Mouse (Mus musculus) limb, embryonic 14.5 days (tissue): Measurements from ENCODE around the gene 1700007K13Rik. TPM values are rescaled to one million over a fixed set of nuclear protein-coding genes. Genes with fewer than 3 reads are reported as not detected.

Source experiments
- ATAC-seq: fragments of 200-750 bp; cut with Nextera tagmentation; 2 replicates; pipeline ENCODE4 v1.8.0; 2017; ENCODE audit warnings: low read depth, moderate number of reproducible peaks, moderate TSS enrichment; ENCODE audit not compliant: low FRiP score
- DNase-seq: peaks from one replicate; pipeline ENCODE4 v3.0.0-alpha.2; 2015; ENCODE audit warnings: low spot score
- H3K27ac ChIP-seq: fragments of 300-500 bp; sonication (generic); replicated peaks from 2 replicates; pipeline ENCODE4 v1.5.1; 2014; ENCODE audit warnings: low read depth, mild to moderate bottlenecking, low read length, moderate library complexity, mixed read lengths
- H3K27me3 ChIP-seq: fragments of 300-500 bp; sonication (generic); 2 replicates; pipeline ENCODE4 v1.6.1; 2014; ENCODE audit warnings: low read length, mixed read lengths; ENCODE audit not compliant: control insufficient read depth, insufficient read depth
- H3K36me3 ChIP-seq: fragments of 300-500 bp; sonication (generic); 2 replicates; pipeline ENCODE4 v1.6.1; 2014; ENCODE audit warnings: mild to moderate bottlenecking, low read length, moderate library complexity, mixed read lengths; ENCODE audit not compliant: control insufficient read depth, insufficient read depth
- H3K4me1 ChIP-seq: fragments of 300-500 bp; sonication (generic); 2 replicates; pipeline ENCODE4 v1.6.1; 2014; ENCODE audit warnings: antibody characterized with exemption, low read length, mixed read lengths; ENCODE audit not compliant: control insufficient read depth, insufficient read depth
- H3K4me2 ChIP-seq: fragments of 300-500 bp; sonication (generic); replicated peaks from 2 replicates; pipeline ENCODE4 v1.6.1; 2014; ENCODE audit warnings: low read depth, mild to moderate bottlenecking, low read length, moderate library complexity; ENCODE audit not compliant: severe bottlenecking
- H3K4me3 ChIP-seq: fragments of 300-500 bp; sonication (generic); replicated peaks from 2 replicates; pipeline ENCODE4 v1.5.1; 2014; ENCODE audit warnings: low read length
- H3K9ac ChIP-seq: fragments of 300-500 bp; sonication (generic); 2 replicates; pipeline ENCODE4 v1.6.1; 2014; ENCODE audit warnings: mild to moderate bottlenecking, low read depth, low read length, moderate library complexity; ENCODE audit not compliant: severe bottlenecking
- H3K9me3 ChIP-seq: fragments of 300-500 bp; sonication (generic); 2 replicates; pipeline ENCODE4 v1.6.1; 2016; ENCODE audit warnings: low read length; ENCODE audit not compliant: control insufficient read depth
- POLR2A ChIP-seq: fragments of 200-500 bp; IDR thresholded peaks from 2 replicates; pipeline ENCODE4 v1.8.0; 2012; ENCODE audit warnings: inconsistent platforms, mild to moderate bottlenecking, moderate library complexity, borderline replicate concordance; ENCODE audit not compliant: insufficient read depth, insufficient read length; ENCODE audit errors: extremely low read depth
- WGBS: fragments of 180-500 bp; shearing (Covaris S2); extraction: QIAGEN DNeasy Blood & Tissue Kit; methylation state at CpG from one replicate; pipeline ENCODE4 v1.1.7; 2014; 5-methylcytosine and 5-hydroxymethylcytosine counted together
- polyA plus RNA-seq, 2 experiments: library from polyadenylated mRNA; depleted of rRNA in 1 of 2; stranded (reverse) in 1 of 2; unstranded in 1 of 2; fragments of >200 nt; fragmentation: Nextera tagmentation in 1 of 2; extraction: Ambion mirVana in 1 of 2; gene quantifications; 2 replicates each; pipeline versions ENCODE4 v1.2.1 to v1.2.3; 2012 to 2014

Gene 1700007K13Rik
- polyA plus RNA-seq, 2 experiments: 0.55 to 0.63 TPM

DNA sequence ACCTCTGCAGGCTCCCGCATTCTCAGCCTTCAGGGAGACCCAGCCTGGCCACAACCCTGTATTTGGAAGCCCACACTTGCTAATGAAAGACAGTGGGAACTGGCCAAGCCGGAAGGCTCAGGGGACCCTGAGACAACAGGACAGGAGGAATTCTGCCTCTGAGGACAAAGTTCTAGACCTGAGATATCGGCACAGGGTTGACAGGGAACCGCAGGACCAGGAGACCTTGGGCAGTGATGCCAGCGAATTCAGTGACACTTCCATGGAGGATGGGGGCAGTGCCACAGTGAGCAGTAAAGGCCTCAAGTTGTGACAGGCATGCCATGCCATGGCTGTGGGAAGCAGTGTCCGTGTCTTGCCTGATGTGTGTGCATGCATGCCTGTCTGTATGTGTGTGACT lies 12.6 kb downstream of the 1700007K13Rik start:
- Histone ChIP-seq H3K36me3 (peaks cover 42% of the 10 kb centered on the region), H3K9ac (no peak overlapping the region), H3K4me1 (no peaks in the 10 kb centered on the region), H3K27ac (no peak overlapping the region), H3K27me3 (no peaks in the 10 kb centered on the region), H3K9me3 (no peaks in the 10 kb centered on the region), H3K4me3 (no peak overlapping the region), H3K4me2 (no peak overlapping the region)
- no peak for ATAC-seq
- TF ChIP-seq POLR2A: no peak
- 90% methylated on average over 6 of the region's 6 CpGs for WGBS
- no peak for DNase-seq

DNA sequence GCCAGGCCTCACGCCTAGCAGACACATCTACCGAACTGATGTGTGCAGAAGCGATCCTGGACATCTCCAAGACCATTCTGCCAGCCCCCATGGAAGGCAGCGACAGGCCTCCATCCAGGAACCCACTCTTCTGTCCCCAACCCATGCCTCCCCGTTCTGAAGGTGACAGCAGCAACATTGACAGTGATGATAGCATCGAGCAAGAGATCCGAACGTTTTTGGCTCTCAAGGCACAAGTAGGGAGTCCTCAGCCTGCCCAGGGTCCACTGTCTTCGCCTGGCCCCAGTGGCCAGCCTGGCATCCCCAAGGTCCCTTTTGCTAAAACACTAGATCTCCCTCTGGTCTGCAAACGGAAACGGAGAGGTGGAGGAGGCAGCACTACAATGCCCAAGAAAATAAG lies 14.5 kb downstream of the 1700007K13Rik start:
- Histone ChIP-seq H3K9me3 (no peaks in the 10 kb centered on the region), H3K36me3 (peaks cover 42% of the 10 kb centered on the region), H3K4me3 (no peak overlapping the region), H3K27ac (no peak overlapping the region), H3K4me2 (no peak overlapping the region), H3K4me1 (peaks cover 4% of the 10 kb centered on the region; the same call in 1 of the 2 replicates), H3K27me3 (no peaks in the 10 kb centered on the region), H3K9ac (no peak overlapping the region)
- ATAC-seq: no peak
- DNase-seq: no peak
- no peak for TF ChIP-seq POLR2A
- 89% methylated on average over 11 of the region's 11 CpGs for WGBS

DNA sequence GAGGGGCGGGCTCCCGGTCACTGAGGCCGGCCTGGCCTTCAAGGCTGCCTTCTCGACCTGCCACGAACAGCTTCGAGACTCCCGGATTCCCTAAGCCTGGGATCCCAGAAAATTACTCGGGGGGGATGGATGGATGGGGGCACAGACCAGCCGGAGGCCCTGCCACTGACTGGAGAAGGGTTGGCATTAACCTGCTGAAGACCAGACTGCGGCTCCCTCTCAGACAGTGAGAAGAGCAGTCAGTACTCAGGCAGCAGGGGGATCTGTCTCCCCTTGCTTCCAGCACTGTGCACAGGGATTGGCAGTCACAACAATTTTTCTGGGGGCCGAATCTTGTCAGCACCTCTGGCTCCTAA lies 18.8 kb downstream of the 1700007K13Rik start:
- Histone ChIP-seq H3K4me2 (peak overlapping the region; percentile 94), H3K4me3 (peak overlapping the region; percentile 76), H3K9me3 (no peaks in the 10 kb centered on the region), H3K9ac (peak overlapping the region; percentile 82), H3K36me3 (peaks cover 25% of the 10 kb centered on the region), H3K4me1 (peaks cover 4% of the 10 kb centered on the region; the same call in 1 of the 2 replicates), H3K27me3 (no peaks in the 10 kb centered on the region), H3K27ac (peak overlapping the region; percentile 71)
- no peak for TF ChIP-seq POLR2A
- no peak for DNase-seq
- ATAC-seq: 0 out of 2 replicates have a peak, but pooled peaks have one; percentile 20
- WGBS: 11% methylated on average over 11 of the region's 11 CpGs

DNA sequence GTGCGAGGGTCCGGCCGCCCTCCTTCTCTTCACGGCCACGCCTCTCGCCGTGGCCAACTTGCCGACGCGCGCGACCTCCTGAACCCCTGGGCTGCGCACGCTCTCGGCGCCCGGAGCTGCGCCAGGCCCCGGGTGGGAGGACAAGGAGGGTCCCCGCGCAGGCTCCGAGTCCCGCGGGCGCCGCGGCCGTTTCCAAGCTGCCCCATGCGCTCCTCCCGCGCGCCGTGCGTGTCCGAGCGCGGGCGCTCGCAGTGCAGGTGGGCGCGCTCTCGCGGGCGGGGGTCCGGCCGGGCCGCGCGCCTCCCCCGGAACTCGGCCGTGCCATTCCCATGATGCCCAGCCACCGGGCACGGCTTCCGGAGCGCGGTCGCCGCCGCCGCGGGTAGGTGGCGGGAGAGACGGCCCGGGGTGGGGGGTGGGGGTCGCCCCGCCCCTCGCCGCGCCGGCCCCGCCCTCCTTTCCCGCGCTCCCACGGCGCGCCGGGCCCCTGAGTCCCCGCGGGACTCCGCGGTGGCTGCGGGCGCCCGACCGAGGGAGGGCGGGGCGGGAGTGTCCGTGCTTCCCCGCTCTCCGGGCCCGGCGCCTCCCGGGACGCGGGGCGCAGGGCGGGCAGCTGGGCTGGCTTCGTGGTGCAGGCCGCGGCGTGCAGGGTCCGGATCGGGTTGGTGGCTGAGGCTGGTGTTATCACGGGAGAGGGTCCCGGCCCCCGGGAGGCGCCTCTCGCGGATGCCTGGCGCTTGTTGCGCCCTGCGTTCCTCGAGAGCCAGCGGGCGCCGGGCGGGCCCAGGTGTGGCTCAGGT lies 19.4 kb downstream of the 1700007K13Rik start, which contains the start of gene Ppp1r26:
Gene Ppp1r26, plus strand, starts transcription at position 286 of the 800 bp plus-strand sequence.
- TF ChIP-seq POLR2A: no peak
- Histone ChIP-seq H3K4me1 (peaks cover 4% of the 10 kb centered on the region; the same call in 1 of the 2 replicates), H3K27me3 (no peaks in the 10 kb centered on the region), H3K36me3 (peaks cover 19% of the 10 kb centered on the region), H3K27ac (peak within 1 kb of the TSS; percentile 71), H3K9me3 (no peaks in the 10 kb centered on the region), H3K4me3 (peak within 1 kb of the TSS; percentile 76), H3K9ac (peak within 1 kb of the TSS; percentile 82), H3K4me2 (peak within 1 kb of the TSS; percentile 94)
- peak; percentile 69 for ATAC-seq
- under 1% methylated on average over 34 of the region's 118 CpGs for WGBS
- DNase-seq: no peak

DNA sequence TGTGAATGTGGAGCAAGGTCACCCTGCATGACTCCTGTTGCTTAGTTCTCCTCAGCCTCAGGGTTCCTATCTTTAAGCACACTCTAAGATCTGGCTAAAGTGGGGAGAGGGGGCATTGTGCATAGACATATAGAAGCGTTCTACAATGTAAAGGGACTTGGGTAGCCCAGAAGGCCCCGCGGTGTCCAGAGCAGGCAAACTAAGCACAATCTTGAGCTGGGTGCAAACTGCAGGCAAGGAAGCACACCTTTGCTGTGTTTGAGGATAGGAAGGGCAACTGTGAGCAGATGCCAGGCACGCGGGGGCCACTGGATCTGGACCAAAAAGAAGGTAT lies 20.0 kb downstream of the 1700007K13Rik start:
- peaks cover 14% of the 10 kb centered on the region for H3K36me3 ChIP-seq
- no peaks in the 10 kb centered on the region for H3K27me3 ChIP-seq
- peak overlapping the region; percentile 94 for H3K4me2 ChIP-seq
- WGBS: 10% methylated on average over 5 of the region's 5 CpGs
- H3K9ac ChIP-seq: peak overlapping the region; percentile 82
- H3K9me3 ChIP-seq: no peaks in the 10 kb centered on the region
- H3K4me1 ChIP-seq: peaks cover 4% of the 10 kb centered on the region; the same call in 1 of the 2 replicates
- H3K4me3 ChIP-seq: peak overlapping the region; percentile 76
- ATAC-seq (no peak; the same call in none of the 2 replicates), DNase-seq (no peak)
- no peak for TF ChIP-seq POLR2A
- peak overlapping the region; percentile 71 for H3K27ac ChIP-seq
